Mouse (Mus musculus): ENCODE measurements at regions not wholly inside any gene's neighbourhood (a gene's known extent, or its start where the extent isn't known, plus 50 kb on each side); places are given as distances from the start of the nearest gene placed in this dataset.

DNA sequence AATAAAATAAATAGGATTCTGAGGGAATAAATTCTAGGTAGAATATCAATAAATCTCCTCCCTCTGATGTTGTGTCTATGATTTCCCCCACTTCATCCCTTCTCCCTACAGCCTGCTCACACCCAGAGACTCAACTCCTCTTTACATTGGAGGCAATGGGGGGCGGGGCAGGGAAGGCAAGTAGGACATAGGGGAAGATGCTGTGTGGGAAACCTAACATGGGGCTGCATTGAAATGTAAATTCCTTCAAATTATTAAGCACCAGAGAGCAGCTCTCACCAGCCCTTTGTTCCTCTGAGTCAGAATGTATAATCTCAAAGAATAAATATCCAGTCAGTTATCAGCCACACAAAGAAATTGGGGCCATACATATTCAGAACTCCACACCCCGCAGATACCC lies 91.6 kb downstream of the Nuf2 start:
- no peak for DNase-seq (ENCODE audit: low spot score in 2 of 2)

DNA sequence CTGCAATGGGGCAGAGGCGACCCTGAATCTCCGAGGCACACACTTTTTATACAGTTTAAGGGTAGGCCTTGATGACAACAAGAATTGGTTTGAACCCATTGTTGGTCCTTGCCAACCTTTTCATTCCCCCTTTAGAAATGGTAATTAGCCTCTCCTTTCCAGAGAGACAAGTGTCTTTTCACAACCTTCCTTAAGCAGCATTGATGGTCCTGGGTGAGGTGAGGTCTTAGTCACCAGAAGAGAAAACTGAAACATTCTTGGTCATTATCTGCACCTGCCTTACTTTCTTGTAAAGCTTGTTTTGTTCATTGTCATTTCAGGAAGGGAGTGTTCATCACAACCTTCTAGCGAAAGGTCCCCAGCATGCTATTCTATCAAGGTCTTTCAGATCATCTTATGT lies 93.3 kb downstream of the Nuf2 start:
- no peak for DNase-seq (ENCODE audit: low spot score in 2 of 2)

GRCm38 (mm10) chr1:169422408-169422807 lies 108.9 kb downstream of the Nuf2 start:
- DNase-seq (ENCODE audit: low spot score in 2 of 2): peak; percentile 63 to 73

DNA sequence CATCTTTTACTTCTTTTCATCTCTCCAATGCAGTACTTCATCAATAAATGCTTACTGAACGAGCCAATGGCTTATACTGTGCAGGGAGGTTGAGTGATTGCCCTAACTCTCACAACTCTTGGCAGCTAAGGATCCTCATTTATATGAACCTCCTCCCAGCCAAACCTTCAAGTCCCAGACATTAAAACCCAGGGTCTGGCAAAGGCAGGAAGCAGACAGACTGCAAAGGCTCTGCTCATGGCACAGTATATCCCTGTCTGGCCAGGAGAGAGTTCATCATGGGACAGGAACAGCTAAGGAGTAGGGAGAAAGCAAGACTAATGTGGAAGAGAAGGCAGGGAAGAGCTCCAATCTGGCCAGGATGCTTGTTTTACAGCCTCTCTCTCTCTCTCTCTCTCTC lies 109.6 kb downstream of the Nuf2 start:
- DNase-seq (ENCODE audit: low spot score in 2 of 2): no peak

DNA sequence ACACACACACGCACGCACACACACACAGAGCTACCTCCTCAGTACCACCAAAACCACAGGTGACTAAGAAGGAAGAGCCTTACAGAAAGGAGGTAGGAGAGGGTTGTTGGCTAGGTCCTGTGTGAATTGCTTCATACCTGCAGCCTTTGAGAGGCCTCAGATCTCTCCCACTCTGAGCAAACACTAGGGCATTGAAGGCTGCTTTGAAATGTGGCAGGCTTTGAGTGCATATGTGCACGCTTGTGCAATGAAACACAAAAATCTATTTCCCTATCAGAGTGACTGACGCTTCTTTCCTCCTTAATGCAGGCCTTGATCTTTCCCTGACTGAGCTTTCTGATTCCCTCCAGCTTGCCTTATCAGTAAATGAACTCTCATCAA lies 112.6 kb downstream of the Nuf2 start:
- DNase-seq (ENCODE audit: low spot score in 2 of 2): no peak

DNA sequence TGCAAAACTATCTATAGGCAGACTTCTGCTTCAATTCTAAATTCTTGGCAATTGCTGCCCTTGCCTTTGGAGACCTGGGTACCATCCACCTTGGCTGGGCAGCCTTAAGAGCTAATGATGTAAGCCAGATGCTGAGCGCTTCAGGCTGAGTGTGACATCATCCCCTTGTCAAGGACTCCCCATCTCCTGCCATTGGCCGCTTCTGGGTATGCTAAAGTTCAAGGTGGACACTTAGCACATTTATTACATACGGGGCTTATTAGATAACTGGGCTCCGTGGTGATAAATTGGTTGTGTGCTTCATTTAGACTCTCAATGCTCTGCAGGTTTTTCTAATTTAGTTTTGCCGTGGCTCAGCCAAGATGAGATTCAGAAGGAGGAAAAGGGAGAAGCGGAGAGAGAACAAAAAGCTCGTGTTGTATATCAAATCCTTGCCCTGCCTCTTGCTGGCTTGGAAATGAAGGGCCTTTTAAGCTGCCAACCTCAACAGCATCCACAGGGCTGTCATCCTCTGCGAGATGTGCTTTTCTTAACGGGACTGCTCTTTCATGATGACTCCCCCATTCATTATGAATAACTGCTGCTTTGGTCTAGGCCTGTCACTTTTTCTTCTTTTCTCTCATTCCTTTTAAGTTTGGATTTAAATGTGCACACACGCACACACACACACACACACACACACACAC lies 113.1 kb downstream of the Nuf2 start:
- DNase-seq (ENCODE audit: low spot score in 2 of 2): no peak

- no peak for DNase-seq (ENCODE audit: low spot score in 2 of 2)
These were observed 114.6 kb downstream of the Nuf2 start for GRCm38 (mm10) chr1:169416701-169417100.

GRCm38 (mm10) chr1:169408120-169408519 lies 123.1 kb downstream of the Nuf2 start:
- no peak for DNase-seq (ENCODE audit: low spot score in 2 of 2)

GRCm38 (mm10) chr1:169400841-169401240 lies 130.4 kb downstream of the Nuf2 start:
- DNase-seq (ENCODE audit: low spot score in 2 of 2): no peak

DNA sequence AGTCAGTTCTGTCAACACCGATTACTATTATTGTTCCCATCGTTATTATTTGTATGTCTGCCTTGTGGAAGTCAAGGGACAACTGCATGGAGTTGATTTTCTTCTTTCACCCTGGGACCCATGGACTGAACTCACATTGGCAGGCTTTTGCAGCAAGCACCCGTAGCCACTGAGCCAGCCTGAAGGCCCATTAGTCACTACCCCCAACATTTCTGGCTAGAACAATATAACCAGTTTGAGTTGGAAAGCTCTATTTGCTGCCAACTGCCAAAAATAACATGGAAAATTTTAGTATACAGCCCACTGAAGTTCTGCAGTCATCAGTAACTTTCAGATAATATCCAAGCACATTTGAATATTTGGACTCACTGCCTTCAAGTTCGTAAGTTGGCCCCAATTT lies 133.9 kb downstream of the Nuf2 start:
- no peak for DNase-seq (ENCODE audit: low spot score in 2 of 2)

GRCm38 (mm10) chr1:169387056-169387455 lies 144.2 kb downstream of the Nuf2 start:
- DNase-seq (ENCODE audit: low spot score in 2 of 2): no peak

- no peak for DNase-seq (ENCODE audit: low spot score in 2 of 2)
These were observed 145.4 kb downstream of the Nuf2 start for GRCm38 (mm10) chr1:169385740-169386424.

- no peak for DNase-seq (ENCODE audit: low spot score in 2 of 2)
These were observed 156.6 kb downstream of the Nuf2 start for GRCm38 (mm10) chr1:169374686-169375085.

GRCm38 (mm10) chr1:169368758-169369157 lies 162.5 kb downstream of the Nuf2 start:
- DNase-seq (ENCODE audit: low spot score in 2 of 2): no peak

GRCm38 (mm10) chr1:169367772-169368501 lies 163.3 kb downstream of the Nuf2 start:
- no peak for DNase-seq (ENCODE audit: low spot score in 2 of 2)

DNA sequence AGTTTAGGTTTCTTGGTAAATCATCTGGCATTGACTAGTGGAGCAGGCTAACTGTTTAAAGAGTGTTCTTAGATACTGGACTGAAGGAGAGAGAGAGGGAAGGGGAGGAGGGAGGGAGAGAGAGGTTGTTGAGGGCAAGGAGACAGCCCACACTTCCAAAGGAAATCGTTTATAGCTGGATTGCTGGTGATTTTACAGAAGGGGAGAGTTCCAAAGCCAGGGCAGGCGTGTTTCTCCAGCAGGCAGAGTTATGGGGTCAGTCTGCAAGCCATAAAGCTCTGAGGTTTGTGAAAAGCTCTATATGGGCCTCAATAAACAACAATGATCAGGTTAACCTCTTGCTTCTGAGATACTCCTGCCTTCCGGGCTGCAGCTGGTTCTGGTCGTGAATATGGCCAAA lies 163.9 kb downstream of the Nuf2 start:
- no peak for DNase-seq (ENCODE audit: low spot score in 2 of 2)

GRCm38 (mm10) chr1:169362564-169362963 lies 168.7 kb downstream of the Nuf2 start:
- no peak for DNase-seq (ENCODE audit: low spot score in 2 of 2)

DNA sequence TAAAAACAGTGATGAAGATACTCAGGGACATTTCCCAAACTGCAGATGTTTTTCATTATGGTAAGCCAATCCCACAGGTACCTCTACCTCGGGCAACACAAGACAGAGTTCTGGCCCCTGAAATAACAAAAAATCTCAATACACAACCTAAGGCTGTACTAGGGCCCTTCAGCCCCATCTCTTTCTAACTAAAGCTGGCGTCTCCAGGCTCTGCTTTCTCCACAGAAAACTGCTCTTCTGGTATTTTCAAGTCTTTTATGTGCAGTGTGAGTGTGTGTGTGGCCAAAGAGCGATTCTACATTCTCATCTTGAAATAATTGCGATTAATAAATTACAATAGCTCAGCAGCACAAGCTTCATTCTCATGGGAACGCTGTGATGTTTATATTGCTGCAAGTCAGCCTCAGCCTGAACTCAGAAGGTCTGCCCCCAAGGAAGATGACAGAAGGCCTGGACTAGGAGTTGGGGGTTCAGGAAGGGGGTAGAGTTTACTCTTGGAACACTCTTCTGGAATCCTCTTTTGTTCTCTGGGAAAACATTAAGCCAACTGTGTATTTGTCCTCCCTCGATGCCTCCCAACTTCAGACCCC lies 173.5 kb downstream of the Nuf2 start:
- DNase-seq (ENCODE audit: low spot score in 2 of 2): no peak

DNA sequence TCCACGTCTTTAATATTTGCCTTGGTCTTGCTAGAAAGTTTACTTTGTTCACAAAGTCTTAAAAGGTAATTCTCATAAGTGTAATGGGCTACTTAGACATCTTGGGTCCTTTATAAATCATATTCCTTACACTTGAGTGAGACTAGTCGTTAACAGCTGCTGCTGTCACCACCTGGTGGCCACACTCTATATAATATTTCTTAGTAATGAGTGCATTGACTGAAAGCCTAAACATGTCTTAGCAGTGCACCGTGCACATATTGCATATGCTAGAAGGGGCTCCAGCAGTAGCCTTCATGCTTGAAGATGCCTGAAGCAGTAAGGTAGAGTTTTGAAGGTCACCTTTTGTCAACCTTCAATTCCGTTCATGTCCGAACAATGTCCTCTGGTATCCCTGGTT lies 177.2 kb downstream of the Nuf2 start:
- no peak for DNase-seq (ENCODE audit: low spot score in 2 of 2)

- DNase-seq (ENCODE audit: low spot score in 2 of 2): peak in 1 of 2 experiments; percentile 17
These were observed 183.6 kb downstream of the Nuf2 start for GRCm38 (mm10) chr1:169347692-169348091.

DNA sequence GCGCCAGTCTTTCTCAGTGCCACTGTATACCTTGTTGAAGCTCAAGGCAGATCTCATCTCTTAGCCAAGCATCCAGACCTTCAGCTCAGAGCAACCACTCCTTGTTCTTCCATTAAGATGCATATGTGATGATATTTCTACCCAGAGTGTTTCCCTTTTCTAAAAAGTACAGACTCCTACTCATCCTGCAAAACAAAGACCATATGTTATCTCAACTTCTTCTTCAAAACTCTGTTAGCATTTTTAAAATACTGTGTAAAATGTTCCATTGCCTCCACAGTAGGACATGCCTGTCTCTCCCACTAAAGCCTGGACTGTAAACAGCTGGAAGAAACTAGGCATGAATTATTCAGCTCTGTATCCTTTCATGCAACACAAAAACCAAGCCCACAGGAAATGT lies 184.4 kb downstream of the Nuf2 start:
- DNase-seq (ENCODE audit: low spot score in 2 of 2): no peak

- no peak for DNase-seq (ENCODE audit: low spot score in 2 of 2)
These were observed 190.1 kb downstream of the Nuf2 start for GRCm38 (mm10) chr1:169341131-169341530.
